Mouse (Mus musculus) olfactory bulb, adult 2 months (tissue): ENCODE data around the gene D17H6S53E. TPM values are rescaled to one million over a fixed set of nuclear protein-coding genes. Genes with fewer than 3 reads are reported as not detected.

Source experiments
- H3K27ac ChIP-seq: fragments of 200-500 bp; 2 replicates; pipeline ENCODE4 v1.5.1; 2012; ENCODE audit warnings: low read depth, low read length; ENCODE audit not compliant: insufficient read depth
- H3K4me1 ChIP-seq: fragments of 200-500 bp; 2 replicates; pipeline ENCODE4 v1.6.1; 2012; ENCODE audit warnings: low read length; ENCODE audit not compliant: control insufficient read depth, insufficient read depth
- H3K4me3 ChIP-seq: fragments of 200-500 bp; 2 replicates; pipeline ENCODE4 v1.5.1; 2012; ENCODE audit warnings: mild to moderate bottlenecking, low read depth, low read length, moderate library complexity; ENCODE audit not compliant: insufficient read depth
- CTCF ChIP-seq: fragments of 200-500 bp; IDR thresholded peaks from 2 replicates; pipeline ENCODE4 v1.5.1; 2012; ENCODE audit warnings: low read depth, mild to moderate bottlenecking, low read length, moderate library complexity; ENCODE audit not compliant: insufficient read depth
- POLR2A ChIP-seq: fragments of 200-500 bp; IDR thresholded peaks from 2 replicates; pipeline ENCODE4 v1.6.1; 2012; ENCODE audit warnings: mild to moderate bottlenecking, low read depth, low read length, moderate library complexity; ENCODE audit not compliant: insufficient read depth
- WGBS: fragments of 180-500 bp; shearing (Covaris S2); methylation state at CpG from one replicate; pipeline ENCODE4 v1.1.7; 2018; 5-methylcytosine and 5-hydroxymethylcytosine counted together
- polyA plus RNA-seq: library from polyadenylated mRNA; stranded (reverse); fragments of >200 nt; gene quantifications from 2 replicates; pipeline ENCODE4 v1.2.4, GENCODE M21; 2012; ENCODE audit warnings: low replicate concordance; ENCODE audit not compliant: missing spikeins, insufficient read depth, insufficient read length

D17H6S53E gene
- polyA plus RNA-seq, 1 experiment = not detected

- Histone ChIP-seq H3K27ac (no peak overlapping the region), H3K4me1 (peaks cover 13% of the 10 kb centered on the region), H3K4me3 (peak overlapping the region; percentile 6; the same call in 1 of the 2 replicates)
- WGBS = 36% methylated on average over 14 of the region's 14 CpGs
- TF ChIP-seq POLR2A (no peak), CTCF (no peak)
Observed at GRCm38 (mm10) chr17:35162121-35162520, 35.9 kb downstream of the D17H6S53E start.

- 6% methylated on average over 12 of the region's 12 CpGs for WGBS
Observed at GRCm38 (mm10) chr17:35162730-35163129, 36.6 kb downstream of the D17H6S53E start.

GRCm38 (mm10) chr17:35163326-35164081 is 37.3 kb downstream of the D17H6S53E start:
- TF ChIP-seq CTCF (no peak), POLR2A (no peak)
- 2% methylated on average over 8 of the region's 8 CpGs for WGBS
- Histone ChIP-seq H3K4me1 (peaks cover 13% of the 10 kb centered on the region), H3K27ac (peak overlapping the region; percentile 68), H3K4me3 (peak overlapping the region; percentile 59)

More at GRCm38 (mm10) chr17:35162730-35163129, 36.6 kb downstream of the D17H6S53E start:
- Histone ChIP-seq H3K4me3 (peak overlapping the region; percentile 34), H3K27ac (no peak overlapping the region), H3K4me1 (peaks cover 13% of the 10 kb centered on the region)
- TF ChIP-seq CTCF = no peak
- no peak for TF ChIP-seq POLR2A

GRCm38 (mm10) chr17:35164218-35164567 is 38.0 kb downstream of the D17H6S53E start:
- Histone ChIP-seq H3K4me1 (peaks cover 13% of the 10 kb centered on the region), H3K4me3 (peak overlapping the region; percentile 59), H3K27ac (peak overlapping the region; percentile 68)
- TF ChIP-seq CTCF = no peak
- no peak for TF ChIP-seq POLR2A
- under 1% methylated on average over 25 of the region's 28 CpGs for WGBS

DNA sequence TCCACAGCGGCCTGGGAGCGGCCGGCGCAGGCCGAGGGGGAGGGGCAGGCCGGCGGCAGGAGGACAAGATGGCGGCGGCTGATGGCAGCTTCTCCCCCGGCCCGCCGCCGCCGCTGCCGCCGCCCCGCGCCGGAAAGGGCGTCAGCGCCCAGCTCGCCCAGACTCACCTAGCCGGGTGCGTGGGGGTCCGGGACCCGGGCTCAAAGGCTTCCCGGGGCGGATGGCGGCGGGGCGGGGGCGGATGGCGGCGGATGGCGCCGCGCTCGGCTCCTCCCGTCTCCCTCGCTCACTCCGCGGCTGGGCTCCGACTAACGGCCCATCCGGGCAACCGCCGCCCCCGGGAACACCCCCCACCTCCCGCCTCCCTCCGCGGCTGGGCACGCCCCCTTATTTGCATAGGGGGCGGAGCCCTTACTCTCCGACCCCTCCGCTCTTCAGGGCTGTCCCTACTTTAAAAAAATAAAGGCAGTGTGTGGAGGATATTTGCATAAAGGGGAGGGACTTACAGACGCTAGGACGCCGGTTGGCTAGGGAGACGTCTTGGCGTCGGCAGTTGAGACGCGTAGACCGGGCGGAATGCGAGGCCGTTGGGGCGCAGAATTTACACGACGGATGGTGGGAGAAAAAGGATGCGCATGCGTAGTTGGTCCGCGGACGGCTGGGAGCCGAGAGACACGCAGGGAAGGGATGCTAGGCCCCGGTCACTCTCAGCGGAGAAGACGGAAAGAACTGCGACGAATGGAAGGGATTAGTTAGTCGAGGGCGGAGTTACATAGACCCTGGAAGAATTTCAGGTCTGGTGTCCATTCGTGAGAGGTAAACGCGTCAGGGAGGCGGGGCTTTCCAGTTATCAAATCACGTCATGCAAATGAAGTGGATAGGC is 38.6 kb downstream of the D17H6S53E start, which contains the start of gene Prrc2a:
Gene Prrc2a (minus strand): TSS at position 330 of the 883 bp plus-strand sequence.
- Histone ChIP-seq H3K27ac (peak within 1 kb of the TSS; percentile 87), H3K4me3 (peak within 1 kb of the TSS; percentile 59), H3K4me1 (peaks cover 13% of the 10 kb centered on the region)
- under 1% methylated on average over 88 of the region's 89 CpGs for WGBS
- TF ChIP-seq POLR2A (peak; percentile 90), CTCF (no peak)

GRCm38 (mm10) chr17:35165451-35166155 is 39.4 kb downstream of the D17H6S53E start:
- no peak for TF ChIP-seq CTCF
- TF ChIP-seq POLR2A = no peak
- peak overlapping the region; percentile 87 for H3K27ac ChIP-seq
- peaks cover 13% of the 10 kb centered on the region for H3K4me1 ChIP-seq
- H3K4me3 ChIP-seq = peak overlapping the region; percentile 51
- 14% methylated on average over 12 of the region's 12 CpGs for WGBS

- Histone ChIP-seq H3K4me3 (no peak overlapping the region), H3K4me1 (peaks cover 13% of the 10 kb centered on the region), H3K27ac (no peak overlapping the region)
- WGBS = 72% methylated on average over 8 of the region's 8 CpGs
- TF ChIP-seq CTCF (no peak), POLR2A (no peak)
Observed at GRCm38 (mm10) chr17:35166352-35167035, 40.3 kb downstream of the D17H6S53E start.

- 85% methylated on average over 7 of the region's 7 CpGs for WGBS
- no peak for TF ChIP-seq CTCF
- no peak for TF ChIP-seq POLR2A
- Histone ChIP-seq H3K4me1 (peaks cover 5% of the 10 kb centered on the region; the same call in 1 of the 2 replicates), H3K4me3 (no peak overlapping the region), H3K27ac (no peak overlapping the region)
Observed at GRCm38 (mm10) chr17:35167794-35168193, 41.6 kb downstream of the D17H6S53E start.
